Mouse (Mus musculus) left cerebral cortex, adult 11 months (tissue): ENCODE data around the gene Hist2h2ac.
"Not testable (repeated sequence)": the region's sequence is repeated elsewhere in the genome, so short reads cannot be mapped to it uniquely, and the experiment has no call there.

Experiments
- DNase-seq: peaks from one replicate; pipeline ENCODE4 v3.0.0; 2022; ENCODE audit warnings: low spot score

The Hist2h2ac gene

GRCm38 (mm10) chr3:96248141-96249033 is 27.7 kb upstream of the Hist2h2ac start:
- DNase-seq, result no peak

DNA sequence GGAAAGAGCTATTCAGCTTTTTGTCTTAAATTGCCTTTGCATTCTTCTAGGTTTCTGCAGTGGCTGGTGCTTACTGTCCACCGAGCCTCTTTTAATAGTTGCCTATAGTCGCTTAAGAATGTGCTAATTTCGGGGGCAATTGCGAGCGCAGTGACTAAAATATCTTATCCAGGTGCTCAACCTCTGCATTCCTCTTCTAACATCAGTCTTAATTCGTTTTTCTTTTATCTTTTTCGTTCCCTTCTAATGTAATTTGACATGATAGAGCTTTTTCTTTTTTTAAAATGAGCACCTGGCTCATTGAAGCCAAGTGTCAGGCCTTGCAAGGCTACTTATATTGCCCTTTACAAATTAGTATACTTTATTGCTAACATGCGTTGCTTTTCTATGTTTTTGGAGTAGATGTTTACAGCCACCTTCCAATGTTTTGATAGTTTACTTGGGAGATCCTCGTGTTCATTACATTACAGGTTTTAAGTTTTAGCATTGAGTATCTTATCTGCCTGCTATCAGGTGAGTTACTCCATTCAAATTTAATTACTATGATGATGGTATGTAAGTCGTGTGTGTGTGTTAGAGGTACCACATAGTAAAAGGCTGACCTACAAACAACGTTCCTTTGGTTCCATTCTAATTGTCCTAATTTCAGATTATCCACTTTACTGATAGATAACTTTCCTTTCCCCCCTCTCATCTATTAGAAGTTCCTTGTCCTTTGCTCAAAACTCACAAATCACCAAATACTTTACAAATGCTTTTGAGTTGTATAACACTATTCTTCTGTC is 26.9 kb upstream of the Hist2h2ac start:
- no peak for DNase-seq

DNA sequence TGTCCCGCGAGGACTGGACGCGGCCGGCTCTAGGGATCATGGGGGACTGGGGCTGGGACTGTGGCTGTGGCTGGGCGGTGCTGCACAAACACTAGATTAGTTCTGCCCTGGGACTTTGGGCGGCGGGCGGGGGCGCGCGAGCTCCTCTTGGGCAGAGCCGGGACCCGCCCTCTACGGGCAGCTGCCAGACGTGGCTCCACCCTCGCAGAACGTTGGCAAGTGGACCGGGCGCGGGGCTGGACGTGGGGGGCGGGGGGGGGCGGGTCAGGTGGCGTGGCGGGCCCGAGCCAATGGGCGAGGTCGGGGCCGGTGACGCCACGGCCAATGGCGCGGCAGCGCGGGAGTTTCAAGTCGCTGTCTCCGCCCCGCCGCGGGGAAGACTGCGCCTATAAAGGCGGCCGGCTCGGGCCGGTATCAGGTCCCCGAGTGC is 25.8 kb upstream of the Hist2h2ac start, which contains the start of gene Hist2h3c1:
Hist2h3c1 (plus strand) TSS at position 259 of the 430 bp plus-strand sequence.
- not testable (repeated sequence) for DNase-seq

DNA sequence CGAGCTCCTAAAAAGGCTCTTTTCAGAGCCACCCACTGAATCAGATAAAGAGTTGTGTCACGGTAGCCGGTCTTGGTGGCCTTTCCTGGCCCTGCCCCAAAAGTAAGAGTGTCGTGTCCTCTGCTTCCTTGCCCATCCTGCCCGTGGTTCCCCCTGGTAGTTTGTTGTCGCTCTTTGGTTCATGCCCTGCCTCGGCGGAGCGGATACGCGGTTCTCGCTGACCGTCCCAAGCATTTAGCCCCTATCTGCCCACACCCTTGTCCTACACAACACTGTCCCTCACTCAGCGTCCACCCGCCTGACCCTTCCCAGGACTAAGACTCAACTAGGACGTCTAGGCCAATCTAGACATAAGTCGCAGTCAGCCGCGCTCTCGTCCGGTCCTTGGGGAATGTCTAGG is 25.3 kb upstream of the Hist2h2ac start:
- DNase-seq, result not testable (repeated sequence)

GRCm38 (mm10) chr3:96245003-96245886 is 24.6 kb upstream of the Hist2h2ac start, which contains the start of gene Hist2h2aa1:
Gene Hist2h2aa1, plus strand, starts transcription at chr3:96245497.
- peak; percentile 80 for DNase-seq

DNA sequence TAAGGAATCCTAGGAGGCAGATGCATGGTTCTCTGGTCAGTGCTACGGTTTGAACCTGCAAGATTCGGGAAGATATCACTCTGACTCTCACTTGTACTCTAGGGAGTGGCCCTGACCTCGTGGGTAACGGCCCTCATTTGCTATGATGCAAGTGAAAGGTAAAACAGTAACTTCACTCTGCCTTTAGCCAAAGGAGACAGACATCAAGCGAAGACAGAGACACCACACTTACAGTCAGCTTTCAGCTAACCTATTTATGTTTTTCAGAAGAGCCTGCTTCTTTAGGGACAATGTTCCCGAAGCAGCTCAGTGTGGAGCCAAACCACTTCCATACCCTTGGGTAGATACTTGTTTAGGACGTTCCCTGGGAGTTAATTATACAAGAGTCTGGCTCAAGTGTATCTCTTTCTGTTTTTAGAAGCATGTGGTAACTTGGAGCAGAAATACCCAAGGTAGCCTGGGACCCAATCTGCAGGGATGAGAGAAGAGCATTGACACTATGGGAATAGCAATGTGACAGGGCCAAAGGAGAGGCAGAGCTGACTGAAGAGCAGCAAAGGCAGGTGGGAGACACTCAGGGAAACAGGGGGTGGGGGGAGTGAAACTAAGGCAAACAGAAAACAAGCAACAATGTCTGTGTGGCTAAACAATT is 23.4 kb upstream of the Hist2h2ac start:
- no peak for DNase-seq

GRCm38 (mm10) chr3:96240799-96241197 is 20.1 kb upstream of the Hist2h2ac start:
- no peak for DNase-seq

DNA sequence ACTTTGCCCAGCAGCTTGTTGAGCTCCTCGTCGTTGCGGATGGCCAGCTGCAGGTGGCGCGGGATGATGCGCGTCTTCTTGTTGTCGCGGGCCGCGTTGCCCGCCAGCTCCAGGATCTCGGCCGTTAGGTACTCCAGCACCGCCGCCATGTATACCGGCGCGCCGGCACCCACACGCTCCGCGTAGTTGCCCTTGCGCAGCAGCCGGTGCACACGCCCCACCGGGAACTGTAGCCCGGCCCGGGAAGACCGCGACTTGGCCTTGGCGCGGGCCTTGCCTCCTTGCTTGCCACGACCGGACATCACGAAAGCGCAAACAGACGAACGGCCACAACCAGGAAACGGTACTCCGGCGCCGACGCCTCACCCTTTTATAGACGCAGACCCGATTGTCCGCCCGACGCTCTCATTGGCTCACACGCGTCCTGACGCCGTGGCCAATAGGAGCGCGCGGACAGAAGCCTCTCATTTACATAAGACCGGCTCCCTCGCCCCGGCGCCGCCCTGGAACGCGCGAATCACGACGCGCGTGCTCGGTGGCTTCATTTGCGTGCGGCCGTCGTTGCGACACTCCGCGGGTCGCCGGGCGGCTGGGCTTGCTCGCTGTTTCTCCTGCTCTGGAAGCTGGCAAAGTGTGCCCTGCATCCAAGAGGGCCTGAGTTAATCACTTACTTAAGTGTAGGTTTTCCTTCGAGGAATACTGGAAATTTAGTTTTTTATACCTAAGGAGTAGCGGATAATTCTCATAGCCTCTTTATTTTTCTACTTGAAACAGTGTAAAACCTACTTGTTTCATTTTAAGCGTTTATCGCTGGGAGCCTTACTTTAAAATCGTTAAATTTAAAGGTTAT is 19.5 kb upstream of the Hist2h2ac start, which contains the start of gene Hist2h2aa2:
Hist2h2aa2 (minus strand) TSS at position 328 of the 850 bp plus-strand sequence.
- peak; percentile 85 for DNase-seq

GRCm38 (mm10) chr3:96238954-96239793 is 18.5 kb upstream of the Hist2h2ac start, which contains the start of gene Hist2h3c2:
Gene Hist2h3c2, minus strand, starts transcription at chr3:96239127.
- not testable (repeated sequence) for DNase-seq

DNA sequence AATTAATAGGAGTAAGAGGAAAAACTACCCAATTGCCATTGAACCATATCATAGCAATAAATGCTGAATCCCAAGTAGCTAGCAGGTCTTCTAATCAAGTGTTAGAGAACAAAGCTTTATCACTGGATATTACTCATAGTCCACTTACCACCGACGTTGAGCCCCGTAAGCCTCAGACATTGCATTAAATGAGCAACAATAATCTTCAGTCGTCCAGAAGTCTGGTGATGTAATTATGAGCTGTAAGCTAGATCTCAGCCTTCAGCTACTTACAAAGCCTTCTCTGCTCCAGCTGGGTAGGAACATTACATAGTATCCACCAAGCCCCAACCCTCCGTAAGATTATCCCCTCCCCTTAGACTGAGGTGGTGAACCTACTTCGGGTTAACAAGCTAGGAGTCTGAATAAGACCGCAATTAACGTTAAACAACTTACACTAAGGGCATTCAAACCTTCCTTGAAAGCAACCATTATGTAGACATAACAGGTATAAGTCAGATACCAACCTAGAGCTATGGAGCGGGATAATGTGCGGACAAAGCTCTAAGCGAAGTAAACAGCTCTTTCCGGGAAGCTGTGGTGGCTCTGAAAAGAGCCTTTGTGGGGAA is 17.3 kb upstream of the Hist2h2ac start:
- DNase-seq, result no peak

- DNase-seq, result no peak
Measured at GRCm38 (mm10) chr3:96237335-96237903, 16.7 kb upstream of the Hist2h2ac start.

DNA sequence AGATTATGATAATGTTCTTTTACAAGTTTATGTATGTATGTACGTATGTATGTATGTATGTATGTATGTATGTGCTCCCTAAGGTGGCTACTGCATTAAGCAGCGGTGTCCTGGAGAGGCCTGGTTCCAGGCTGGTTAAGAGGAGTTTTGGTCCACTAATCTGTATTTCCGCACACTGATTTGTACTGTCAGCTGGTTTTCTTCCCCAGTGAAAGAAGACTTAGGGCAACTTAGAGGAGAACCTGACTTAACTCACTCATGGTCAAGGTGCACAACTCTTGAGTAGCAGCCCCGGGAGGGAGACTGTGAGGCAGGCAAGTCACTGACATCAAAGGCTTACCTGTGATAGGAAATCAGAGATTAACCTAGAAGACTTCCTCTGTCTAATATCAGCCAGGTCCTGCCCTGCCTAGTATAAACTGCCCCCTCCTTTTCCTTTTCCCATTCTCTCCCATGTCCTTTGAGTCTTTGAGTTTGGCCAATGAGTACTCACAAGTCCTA is 16.2 kb upstream of the Hist2h2ac start:
- DNase-seq, result no peak

GRCm38 (mm10) chr3:96235836-96236235 is 15.2 kb upstream of the Hist2h2ac start:
- DNase-seq, result no peak

- no peak for DNase-seq
Measured at GRCm38 (mm10) chr3:96234914-96235313, 14.2 kb upstream of the Hist2h2ac start.

DNA sequence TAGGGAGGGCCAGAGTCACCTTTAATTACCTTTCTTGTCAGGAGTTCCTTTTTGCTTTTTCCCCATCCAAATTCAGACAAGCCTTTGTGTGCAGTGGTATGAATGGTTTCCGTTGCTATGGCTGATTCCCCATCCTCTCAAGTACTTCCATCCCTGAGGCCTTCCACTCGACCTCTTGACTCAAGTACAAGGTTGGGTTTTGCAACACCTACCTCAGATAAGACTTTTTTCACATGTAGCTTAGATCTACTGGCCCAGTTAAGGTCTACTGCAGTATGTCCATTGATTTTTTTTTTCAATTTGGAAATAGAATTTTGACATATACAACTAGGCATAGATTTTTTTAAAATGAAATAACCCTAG is 11.1 kb upstream of the Hist2h2ac start:
- DNase-seq, result no peak

DNA sequence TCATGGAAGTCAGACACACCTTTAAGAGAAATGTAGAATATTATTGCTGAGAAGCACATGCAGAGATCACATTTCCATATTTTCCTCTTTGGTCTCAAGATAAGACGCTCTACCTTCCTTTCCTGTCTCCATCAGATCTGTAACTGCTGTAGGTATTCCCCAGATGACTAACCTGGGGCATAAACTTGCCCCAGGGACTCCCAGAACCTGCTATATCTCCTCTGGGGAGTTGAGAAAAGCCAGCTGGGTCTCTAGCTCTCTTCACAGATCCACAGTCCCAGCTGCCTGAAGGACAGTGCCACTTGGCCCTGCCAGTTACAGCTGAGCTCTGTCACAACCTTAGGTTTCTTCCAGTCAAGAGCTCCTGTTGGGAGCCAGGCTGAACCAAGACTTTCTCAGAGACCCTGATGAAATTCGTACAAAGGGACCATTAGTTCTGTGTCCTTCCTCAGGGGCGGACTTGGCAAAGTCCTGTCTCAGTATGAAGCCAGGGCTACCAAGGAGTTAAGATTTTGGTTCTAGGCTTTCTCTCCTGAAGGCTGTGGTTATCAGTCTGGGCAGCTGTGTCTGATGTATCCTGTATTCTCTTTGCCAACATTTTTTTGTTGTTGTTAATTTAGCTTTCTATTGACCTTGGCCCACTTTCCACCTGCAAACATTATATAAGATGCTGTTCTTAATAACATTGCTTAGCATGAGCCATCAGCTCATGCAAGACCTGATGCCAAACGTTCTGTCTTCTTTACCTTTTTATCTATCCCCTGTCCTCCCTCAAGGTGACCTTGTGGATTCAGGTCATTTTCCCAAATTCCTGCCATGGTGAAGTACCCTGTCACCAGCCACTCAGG is 10.5 kb upstream of the Hist2h2ac start:
- no peak for DNase-seq

- no peak for DNase-seq
Measured at GRCm38 (mm10) chr3:96230404-96230803, 9.7 kb upstream of the Hist2h2ac start.
